Mouse (Mus musculus): ENCODE data around the gene Prpf38a. TPM values are rescaled to one million over a fixed set of nuclear protein-coding genes. Genes with fewer than 3 reads are reported as not detected.
A peak's percentile ranks its signal among the peaks of the same experiment; 100 is the strongest.

The Prpf38a gene
- 66.6 and 68.2 TPM in 2 replicates for polyA plus RNA-seq (2015; fragmentation: Nextera tagmentation; extraction: Ambion mirVana)

- ATAC-seq (replicated peaks; ENCODE audit: low FRiP score, low read depth) (peak; percentile 97), DNase-seq (ENCODE audit: low spot score) (peak; percentile 99)
- Histone ChIP-seq H3K27me3 (ENCODE audit: insufficient read depth, low read length) (no peaks in the 10 kb centered on the region), H3K4me2 (ENCODE audit: low read length) (peak within 1 kb of the TSS; percentile 85), H3K27ac (peak within 1 kb of the TSS; percentile 84), H3K9ac (ENCODE audit: low read depth, low read length) (peak within 1 kb of the TSS; percentile 69), H3K36me3 (ENCODE audit: insufficient read depth, low read length) (no peaks in the 10 kb centered on the region), H3K4me1 (replicated peaks; ENCODE audit: insufficient read depth, low read length) (peaks cover 4% of the 10 kb centered on the region; the same call in 1 of the 2 replicates), H3K4me3 (replicated peaks; ENCODE audit: low read depth, low read length) (peak within 1 kb of the TSS; percentile 87), H3K9me3 (replicated peaks; ENCODE audit: low read length) (no peaks in the 10 kb centered on the region)
- WGBS: under 1% methylated on average over 64 of the region's 64 CpGs
- TF ChIP-seq CTCF (IDR thresholded peaks at IDR 0.05; ENCODE audit: low read depth): no peak
These were observed at the start of gene Prpf38a, which contains the start of gene Orc1 for GRCm38 (mm10) chr4:108578840-108579742. Gene Prpf38a, minus strand, starts transcription at chr4:108579336. Gene Orc1, plus strand, starts transcription at chr4:108579423.

- Histone ChIP-seq H3K9me3 (replicated peaks; ENCODE audit: low read length) (no peaks in the 10 kb centered on the region), H3K4me2 (ENCODE audit: low read length) (no peak overlapping the region), H3K9ac (ENCODE audit: low read depth, low read length) (no peak overlapping the region), H3K36me3 (ENCODE audit: insufficient read depth, low read length) (peaks cover 41% of the 10 kb centered on the region), H3K4me1 (replicated peaks; ENCODE audit: insufficient read depth, low read length) (no peaks in the 10 kb centered on the region), H3K27me3 (ENCODE audit: insufficient read depth, low read length) (no peaks in the 10 kb centered on the region), H3K4me3 (replicated peaks; ENCODE audit: low read depth, low read length) (no peak overlapping the region), H3K27ac (no peak overlapping the region)
- DNase-seq (ENCODE audit: low spot score): no peak
- 85% methylated on average over 5 of the region's 5 CpGs for WGBS
- no peak for ATAC-seq (replicated peaks; ENCODE audit: low FRiP score, low read depth)
- no peak for TF ChIP-seq CTCF (IDR thresholded peaks at IDR 0.05; ENCODE audit: low read depth)
These were observed 47.9 kb upstream of the Prpf38a start for GRCm38 (mm10) chr4:108627066-108627465.

- Histone ChIP-seq H3K4me3 (replicated peaks; ENCODE audit: low read depth, low read length) (no peak overlapping the region), H3K27ac (no peak overlapping the region), H3K9me3 (replicated peaks; ENCODE audit: low read length) (no peaks in the 10 kb centered on the region), H3K4me2 (ENCODE audit: low read length) (no peak overlapping the region), H3K9ac (ENCODE audit: low read depth, low read length) (no peak overlapping the region), H3K36me3 (ENCODE audit: insufficient read depth, low read length) (peaks cover 15% of the 10 kb centered on the region), H3K4me1 (replicated peaks; ENCODE audit: insufficient read depth, low read length) (peaks cover 6% of the 10 kb centered on the region; the same call in 1 of the 2 replicates), H3K27me3 (ENCODE audit: insufficient read depth, low read length) (no peaks in the 10 kb centered on the region)
- peak; percentile 19; the same call in 1 of the 2 replicates for TF ChIP-seq CTCF (IDR thresholded peaks at IDR 0.05; ENCODE audit: low read depth)
- DNase-seq (ENCODE audit: low spot score) (no peak), ATAC-seq (replicated peaks; ENCODE audit: low FRiP score, low read depth) (no peak)
- 95% methylated on average over 6 of the region's 6 CpGs for WGBS
These were observed 42.4 kb upstream of the Prpf38a start for GRCm38 (mm10) chr4:108621504-108621903.

- Histone ChIP-seq H3K27ac (peak overlapping the region; percentile 92; the same call in 1 of the 2 replicates), H3K4me3 (replicated peaks; ENCODE audit: low read depth, low read length) (peak overlapping the region; percentile 81), H3K9ac (ENCODE audit: low read depth, low read length) (peak overlapping the region; percentile 89), H3K4me2 (ENCODE audit: low read length) (peak overlapping the region; percentile 89), H3K9me3 (replicated peaks; ENCODE audit: low read length) (no peaks in the 10 kb centered on the region), H3K36me3 (ENCODE audit: insufficient read depth, low read length) (peaks cover 9% of the 10 kb centered on the region), H3K4me1 (replicated peaks; ENCODE audit: insufficient read depth, low read length) (peaks cover 6% of the 10 kb centered on the region; the same call in 1 of the 2 replicates), H3K27me3 (ENCODE audit: insufficient read depth, low read length) (no peaks in the 10 kb centered on the region)
- DNase-seq (ENCODE audit: low spot score): peak; percentile 4
- no peak for TF ChIP-seq CTCF (IDR thresholded peaks at IDR 0.05; ENCODE audit: low read depth)
- 10% methylated on average over 8 of the region's 8 CpGs for WGBS
- no peak for ATAC-seq (replicated peaks; ENCODE audit: low FRiP score, low read depth)
These were observed 41.4 kb upstream of the Prpf38a start for GRCm38 (mm10) chr4:108620536-108620935.

GRCm38 (mm10) chr4:108619587-108620341, 40.6 kb upstream of the Prpf38a start, which contains the start of gene Cc2d1b:
Gene Cc2d1b, plus strand, starts transcription at chr4:108619940.
- H3K36me3 ChIP-seq (ENCODE audit: insufficient read depth, low read length): peaks cover 2% of the 10 kb centered on the region; the same call in 1 of the 2 replicates
- ATAC-seq (replicated peaks; ENCODE audit: low FRiP score, low read depth) (peak; percentile 94), DNase-seq (ENCODE audit: low spot score) (peak; percentile 91)
- no peak for TF ChIP-seq CTCF (IDR thresholded peaks at IDR 0.05; ENCODE audit: low read depth)
- peak within 1 kb of the TSS; percentile 81 for H3K4me3 ChIP-seq (replicated peaks; ENCODE audit: low read depth, low read length)
- H3K4me2 ChIP-seq (ENCODE audit: low read length): peak within 1 kb of the TSS; percentile 89
- peak within 1 kb of the TSS; percentile 89 for H3K9ac ChIP-seq (ENCODE audit: low read depth, low read length)
- H3K4me1 ChIP-seq (replicated peaks; ENCODE audit: insufficient read depth, low read length): peaks cover 6% of the 10 kb centered on the region; the same call in 1 of the 2 replicates
- no peaks in the 10 kb centered on the region for H3K9me3 ChIP-seq (replicated peaks; ENCODE audit: low read length)
- peak within 1 kb of the TSS; percentile 92 for H3K27ac ChIP-seq
- under 1% methylated on average over 84 of the region's 86 CpGs for WGBS
- no peaks in the 10 kb centered on the region for H3K27me3 ChIP-seq (ENCODE audit: insufficient read depth, low read length)

- DNase-seq (ENCODE audit: low spot score) (peak; percentile 54), ATAC-seq (replicated peaks; ENCODE audit: low FRiP score, low read depth) (peak; percentile 45)
- Histone ChIP-seq H3K27ac (peak overlapping the region; percentile 92), H3K4me2 (ENCODE audit: low read length) (peak overlapping the region; percentile 89), H3K4me1 (replicated peaks; ENCODE audit: insufficient read depth, low read length) (peaks cover 6% of the 10 kb centered on the region; the same call in 1 of the 2 replicates), H3K9ac (ENCODE audit: low read depth, low read length) (peak overlapping the region; percentile 89), H3K9me3 (replicated peaks; ENCODE audit: low read length) (no peaks in the 10 kb centered on the region), H3K4me3 (replicated peaks; ENCODE audit: low read depth, low read length) (peak overlapping the region; percentile 81), H3K27me3 (ENCODE audit: insufficient read depth, low read length) (no peaks in the 10 kb centered on the region), H3K36me3 (ENCODE audit: insufficient read depth, low read length) (no peaks in the 10 kb centered on the region)
- TF ChIP-seq CTCF (IDR thresholded peaks at IDR 0.05; ENCODE audit: low read depth): no peak
- 0% methylated on average over 10 of the region's 10 CpGs for WGBS
These were observed 40.0 kb upstream of the Prpf38a start for GRCm38 (mm10) chr4:108619165-108619564.

Measured in kidney, postnatal 0 days (tissue).